In the genomic region with DNA sequence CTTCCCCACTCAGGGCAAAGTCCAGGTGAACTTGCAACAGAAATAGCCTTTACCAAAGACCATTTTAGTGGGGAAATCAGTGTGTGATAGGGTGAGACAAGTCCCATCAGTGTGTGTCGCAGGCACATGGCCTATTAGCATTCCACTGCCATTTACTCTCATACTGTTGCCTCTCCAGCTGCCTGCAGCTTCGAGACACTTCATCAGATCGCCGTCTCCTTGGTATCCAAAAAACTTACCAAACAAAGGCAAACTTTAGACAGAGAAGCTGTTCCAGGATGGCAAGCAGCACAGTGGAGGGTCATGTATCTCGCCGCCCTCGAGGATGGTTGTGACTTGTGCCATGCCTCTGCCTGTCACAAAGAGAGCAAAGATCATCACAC, we compare ENCODE assay signal across 14 mouse cellular contexts.
DNase-seq lines count a peak whose midpoint lies in the region; ATAC-seq and TF ChIP-seq lines count a peak whose summit lies in the region.
"Had no signal": no experiment of that assay in that cellular context is flagged by ENCODE, and none has a peak within 500 bp of the region (broad histone marks: within the 10 kb centered on the region; RNA-seq: fewer than 3 reads in every experiment).

No protein-coding gene starts in this region.

- H3K9me3 ChIP-seq in heart, postnatal 0 days (replicated peaks; ENCODE audit: control insufficient read depth, low read length) = no peaks in the 10 kb centered on the region
- H3K9me3 ChIP-seq in stomach, embryonic 14.5 days (ENCODE audit: control insufficient read depth, low read depth, low read length) = no peaks in the 10 kb centered on the region
- H3K9me3 ChIP-seq in stomach, postnatal 0 days (ENCODE audit: control insufficient read depth, low read length) = no peaks in the 10 kb centered on the region
- no peaks in the 10 kb centered on the region for H3K9me3 ChIP-seq in lung, embryonic 15.5 days

- H3K4me2 ChIP-seq in heart, postnatal 0 days (ENCODE audit: low read depth, low read length) = no peak overlapping the region
- no peak overlapping the region for H3K4me2 ChIP-seq in stomach, embryonic 14.5 days (replicated peaks; ENCODE audit: low read depth, low read length)
- no peak overlapping the region; the same call in 1 of the 2 replicates for H3K4me2 ChIP-seq in stomach, postnatal 0 days (replicated peaks; ENCODE audit: low read depth)
- H3K4me2 ChIP-seq in lung, embryonic 15.5 days = no peak overlapping the region
- H3K4me2 ChIP-seq: liver, embryonic 11.5 days had no signal

- H3K9ac ChIP-seq in heart, postnatal 0 days (replicated peaks; ENCODE audit: low read depth, low read length) = no peak overlapping the region
- H3K9ac ChIP-seq in stomach, embryonic 14.5 days (replicated peaks; ENCODE audit: low read depth, low read length) = no peak overlapping the region
- no peak overlapping the region for H3K9ac ChIP-seq in stomach, postnatal 0 days (ENCODE audit: low read length)
- H3K9ac ChIP-seq in lung, embryonic 15.5 days = no peak overlapping the region

- H3K27me3 ChIP-seq in heart, postnatal 0 days (ENCODE audit: control insufficient read depth, insufficient read depth, low read length) = no peaks in the 10 kb centered on the region
- H3K27me3 ChIP-seq in stomach, embryonic 14.5 days (ENCODE audit: control insufficient read depth, insufficient read depth, low read length) = no peaks in the 10 kb centered on the region
- H3K27me3 ChIP-seq in stomach, postnatal 0 days (ENCODE audit: control insufficient read depth, insufficient read depth, low read length) = no peaks in the 10 kb centered on the region
- H3K27me3 ChIP-seq in lung, embryonic 15.5 days = no peaks in the 10 kb centered on the region
- H3K27me3 ChIP-seq: CH12.LX had no signal

- H3K4me1 ChIP-seq in heart, postnatal 0 days (ENCODE audit: control insufficient read depth, insufficient read depth) = peaks cover 6% of the 10 kb centered on the region
- 0 out of 2 replicates have a peak, but pooled peaks cover 8% of the 10 kb centered on the region for H3K4me1 ChIP-seq in stomach, embryonic 14.5 days (ENCODE audit: control insufficient read depth, insufficient read depth, low read length)
- no peaks in the 10 kb centered on the region for H3K4me1 ChIP-seq in stomach, postnatal 0 days (replicated peaks; ENCODE audit: control insufficient read depth, insufficient read depth)
- H3K4me1 ChIP-seq in lung, embryonic 15.5 days = peaks cover 17% of the 10 kb centered on the region

- ATAC-seq in heart, postnatal 0 days (ENCODE audit: insufficient read depth, low read depth) = 0 out of 2 replicates have a peak, but pooled peaks have one; percentile 22
- no peak for ATAC-seq in stomach, embryonic 14.5 days (ENCODE audit: insufficient number of reproducible peaks, insufficient read depth, low FRiP score, low read depth)
- ATAC-seq in stomach, postnatal 0 days (ENCODE audit: low FRiP score, low TSS enrichment) = no peak
- peak; percentile 80 for ATAC-seq in lung, embryonic 15.5 days (ENCODE audit: borderline replicate concordance, extremely low read depth, low FRiP score, low TSS enrichment)
- ATAC-seq: activated CD4-positive, CD25-positive, alpha-beta regulatory T cell, adult 4 months had no signal

- peak overlapping the region; percentile 48 for H3K27ac ChIP-seq in heart, postnatal 0 days (ENCODE audit: low read depth)
- 0 out of 2 replicates have a peak overlapping the region, but pooled peaks have one; percentile 7 for H3K27ac ChIP-seq in stomach, embryonic 14.5 days (ENCODE audit: low read length)
- H3K27ac ChIP-seq in stomach, postnatal 0 days (replicated peaks) = no peak overlapping the region
- peak overlapping the region; percentile 60 for H3K27ac ChIP-seq in lung, embryonic 15.5 days
- H3K27ac ChIP-seq in layer of hippocampus, adult 2 months = no peak overlapping the region

- intact Hi-C loops in heart, postnatal 10 days (cut with DNase I) = loop anchor here (10.0 kb wide), 1 partner anchor 1014 kb away; no protein-coding TSS in a partner anchor

- no peak for TF ChIP-seq EP300 in heart, postnatal 0 days (IDR thresholded peaks at IDR 0.05; ENCODE audit: low read depth)
- no peak for TF ChIP-seq EP300 in stomach, postnatal 0 days (optimal IDR thresholded peaks at IDR 0.05)

- no peaks in the 10 kb centered on the region for H3K36me3 ChIP-seq in heart, postnatal 0 days (replicated peaks; ENCODE audit: control insufficient read depth, insufficient read depth, low read length)
- H3K36me3 ChIP-seq in stomach, embryonic 14.5 days (ENCODE audit: control insufficient read depth, insufficient read depth, low read length) = no peaks in the 10 kb centered on the region
- H3K36me3 ChIP-seq in stomach, postnatal 0 days (ENCODE audit: control insufficient read depth, insufficient read depth, low read length) = no peaks in the 10 kb centered on the region
- no peaks in the 10 kb centered on the region for H3K36me3 ChIP-seq in lung, embryonic 15.5 days

- H3K4me3 ChIP-seq in heart, postnatal 0 days (ENCODE audit: low read depth, low read length) = no peak overlapping the region
- no peak overlapping the region for H3K4me3 ChIP-seq in stomach, embryonic 14.5 days (ENCODE audit: low read depth, low read length)
- no peak overlapping the region for H3K4me3 ChIP-seq in stomach, postnatal 0 days (ENCODE audit: low read depth, low read length)
- H3K4me3 ChIP-seq in lung, embryonic 15.5 days = no peak overlapping the region
- H3K4me3 ChIP-seq in layer of hippocampus, adult 2 months = no peak overlapping the region

- WGBS in heart, postnatal 0 days = 70% methylated on average over 7 of the region's 7 CpGs
- WGBS in stomach, embryonic 14.5 days = 70% methylated on average over 7 of the region's 7 CpGs
- WGBS in stomach, postnatal 0 days = 74% methylated on average over 7 of the region's 7 CpGs
- WGBS in lung, embryonic 15.5 days = 38% methylated on average over 7 of the region's 7 CpGs

- TF ChIP-seq CTCF in heart, postnatal 0 days (IDR thresholded peaks at IDR 0.05; ENCODE audit: low read depth) = no peak
- TF ChIP-seq CTCF in stomach, postnatal 0 days (IDR thresholded peaks at IDR 0.05; ENCODE audit: low read depth) = no peak
- no peak for TF ChIP-seq CTCF in layer of hippocampus, adult 2 months (conservative IDR thresholded peaks at IDR 0.05)

- DNase-seq in heart, postnatal 0 days (ENCODE audit: low spot score) = no peak
- DNase-seq in heart, postnatal 10 days = no peak
- DNase-seq in stomach, postnatal 0 days (ENCODE audit: low spot score) = no peak
- no peak for DNase-seq in layer of hippocampus, adult 2 months (ENCODE audit: low spot score in 2 of 2)
- DNase-seq in adrenal gland, adult (ENCODE audit: inconsistent age in 2 of 2, low spot score in 1 of 2) = no peak
- DNase-seq: cerebellum, postnatal 25 days; layer of hippocampus, adult 9-11 months; right cerebral cortex, postnatal 25 days; thymus, adult 18-20 months had no signal

Comparison
In these comparisons a context has a peak if more than half of its experiments do, and no peak if none do; other contexts are left out.
1. H3K27ac ChIP-seq: peak in heart, postnatal 0 days (single experiment), stomach, embryonic 14.5 days (single experiment) and lung, embryonic 15.5 days (single experiment); none in stomach, postnatal 0 days (single experiment) and layer of hippocampus, adult 2 months (single experiment).
2. ATAC-seq: peak in heart, postnatal 0 days (single experiment) and lung, embryonic 15.5 days (single experiment); none in stomach, embryonic 14.5 days (single experiment) and stomach, postnatal 0 days (single experiment).